Mouse (Mus musculus) stomach, postnatal 0 days (tissue): Measurements from ENCODE around the gene Gfpt2.

Experiments
- CTCF ChIP-seq: IDR thresholded peaks from 2 replicates; pipeline ENCODE4 v1.5.1; 2016; ENCODE audit warnings: antibody characterized with exemption, low read depth, mild to moderate bottlenecking, moderate library complexity
- EP300 ChIP-seq: optimal IDR thresholded peaks from 2 replicates; pipeline ENCODE3; 2016; ENCODE audit warnings: antibody characterized with exemption

GRCm38 (mm10) chr11:49764023-49764422 lies 30.0 kb upstream of the Gfpt2 start:
- TF ChIP-seq EP300 (no peak), CTCF (no peak)
